Mouse (Mus musculus) midbrain, postnatal 0 days (tissue): Measurements from ENCODE around the gene Hist1h2be. TPM values are rescaled to one million over a fixed set of nuclear protein-coding genes. Genes with fewer than 3 reads are reported as not detected.
A peak's percentile ranks its signal among the peaks of the same experiment; 100 is the strongest.
"Not testable (repeated sequence)": the region's sequence is repeated elsewhere in the genome, so short reads cannot be mapped to it uniquely, and the experiment has no call there.

Experiments used
- ATAC-seq: fragments of 200-750 bp; cut with Nextera tagmentation; 2 replicates; pipeline ENCODE4 v1.8.0; 2017; ENCODE audit warnings: moderate number of reproducible peaks, mild to moderate bottlenecking, moderate TSS enrichment, moderate library complexity; ENCODE audit not compliant: low FRiP score
- DNase-seq: peaks from one replicate; pipeline ENCODE4 v3.0.0-alpha.2; 2015; ENCODE audit warnings: low spot score
- H3K27ac ChIP-seq: fragments of 300-500 bp; sonication (generic); 2 replicates; pipeline ENCODE4 v1.5.1; 2014; ENCODE audit warnings: low read depth, mild to moderate bottlenecking, low read length, mixed read lengths
- H3K27me3 ChIP-seq: fragments of 300-500 bp; sonication (generic); 2 replicates; pipeline ENCODE4 v1.6.1; 2014; ENCODE audit warnings: low read length, control low read depth, mixed read lengths; ENCODE audit not compliant: insufficient read depth
- H3K36me3 ChIP-seq: fragments of 300-500 bp; sonication (generic); 2 replicates; pipeline ENCODE4 v1.6.1; 2014; ENCODE audit warnings: low read length, control low read depth, mixed read lengths; ENCODE audit not compliant: insufficient read depth
- H3K4me1 ChIP-seq: fragments of 300-500 bp; sonication (generic); 2 replicates; pipeline ENCODE4 v1.6.1; 2014; ENCODE audit warnings: mild to moderate bottlenecking, control low read depth, antibody characterized with exemption, low read length, mixed read lengths; ENCODE audit not compliant: insufficient read depth
- H3K4me2 ChIP-seq: fragments of 300-500 bp; sonication (generic); 2 replicates; pipeline ENCODE4 v1.6.1; 2014; ENCODE audit warnings: low read depth, mild to moderate bottlenecking, low read length, mixed read lengths; ENCODE audit not compliant: poor library complexity, severe bottlenecking
- H3K4me3 ChIP-seq: fragments of 300-500 bp; sonication (generic); 2 replicates; pipeline ENCODE4 v1.5.1; 2014; ENCODE audit warnings: low read depth, mild to moderate bottlenecking, low read length, moderate library complexity
- H3K9ac ChIP-seq: fragments of 300-500 bp; sonication (generic); replicated peaks from 2 replicates; pipeline ENCODE4 v1.6.1; 2014; ENCODE audit warnings: mild to moderate bottlenecking, low read length, moderate library complexity, mixed read lengths; ENCODE audit not compliant: poor library complexity, severe bottlenecking
- H3K9me3 ChIP-seq: fragments of 300-500 bp; sonication (generic); 2 replicates; pipeline ENCODE4 v1.6.1; 2016; ENCODE audit warnings: low read length, control low read depth
- CTCF ChIP-seq: IDR thresholded peaks from 2 replicates; pipeline ENCODE4 v1.5.1; 2016; ENCODE audit warnings: antibody characterized with exemption, mild to moderate bottlenecking
- WGBS: fragments of 180-500 bp; shearing (Covaris S2); extraction: QIAGEN DNeasy Blood & Tissue Kit; methylation state at CpG from one replicate; pipeline ENCODE4 v1.1.7; 2014; 5-methylcytosine and 5-hydroxymethylcytosine counted together
- polyA plus RNA-seq: library from polyadenylated mRNA; unstranded; fragments of >200 nt; fragmentation: Nextera tagmentation; extraction: Ambion mirVana; gene quantifications from 2 replicates; pipeline ENCODE4 v1.2.1, GENCODE M21; 2015
- total RNA-seq: library from RNA; depleted of rRNA; stranded (reverse); fragments of >200 nt; gene quantifications from 2 replicates; pipeline ENCODE4 v1.2.3, GENCODE M21; 2014

Hist1h2be gene
- total and polyA plus RNA-seq, 2 experiments from 2014 or later = 0.33 to 75.1 TPM

GRCm38 (mm10) chr13:23593051-23593770 is 27.7 kb downstream of the Hist1h2be start:
- Histone ChIP-seq H3K27me3 (no peaks in the 10 kb centered on the region), H3K9me3 (no peaks in the 10 kb centered on the region), H3K4me1 (no peaks in the 10 kb centered on the region), H3K4me3 (no peak overlapping the region), H3K27ac (no peak overlapping the region), H3K36me3 (no peaks in the 10 kb centered on the region), H3K9ac (no peak overlapping the region), H3K4me2 (no peak overlapping the region)
- no peak for TF ChIP-seq CTCF
- DNase-seq = no peak
- 89% methylated on average over 5 of the region's 5 CpGs for WGBS
- no peak for ATAC-seq

- Histone ChIP-seq H3K9ac (no peak overlapping the region), H3K36me3 (no peaks in the 10 kb centered on the region), H3K27me3 (no peaks in the 10 kb centered on the region), H3K9me3 (no peaks in the 10 kb centered on the region), H3K27ac (no peak overlapping the region), H3K4me2 (no peak overlapping the region), H3K4me3 (no peak overlapping the region), H3K4me1 (no peaks in the 10 kb centered on the region)
- TF ChIP-seq CTCF = no peak
- DNase-seq (no peak), ATAC-seq (no peak)
- 88% methylated on average over 7 of the region's 7 CpGs for WGBS
These were observed 28.3 kb downstream of the Hist1h2be start for GRCm38 (mm10) chr13:23592614-23593013.

GRCm38 (mm10) chr13:23591886-23592285 is 29.0 kb downstream of the Hist1h2be start:
- 94% methylated on average over 7 of the region's 7 CpGs for WGBS

GRCm38 (mm10) chr13:23591206-23591605 is 29.7 kb downstream of the Hist1h2be start:
- H3K27me3 ChIP-seq = no peaks in the 10 kb centered on the region
- no peak for ATAC-seq
- no peak overlapping the region for H3K9ac ChIP-seq
- WGBS = 93% methylated on average over 7 of the region's 7 CpGs
- DNase-seq = no peak
- no peaks in the 10 kb centered on the region for H3K4me1 ChIP-seq
- H3K27ac ChIP-seq = no peak overlapping the region
- H3K36me3 ChIP-seq = no peaks in the 10 kb centered on the region
- TF ChIP-seq CTCF = no peak
- no peaks in the 10 kb centered on the region for H3K9me3 ChIP-seq
- no peak overlapping the region for H3K4me3 ChIP-seq
- H3K4me2 ChIP-seq = no peak overlapping the region

More at GRCm38 (mm10) chr13:23591886-23592285, 29.0 kb downstream of the Hist1h2be start:
- ATAC-seq, H3K4me3 ChIP-seq, H3K4me1 ChIP-seq, H3K4me2 ChIP-seq, H3K36me3 ChIP-seq, H3K9me3 ChIP-seq, DNase-seq, H3K27me3 ChIP-seq, H3K27ac ChIP-seq, H3K9ac ChIP-seq: not testable (repeated sequence)

GRCm38 (mm10) chr13:23586940-23587225 is 34.0 kb downstream of the Hist1h2be start:
- peaks cover 1% of the 10 kb centered on the region; the same call in 1 of the 2 replicates for H3K4me1 ChIP-seq
- no peaks in the 10 kb centered on the region for H3K9me3 ChIP-seq
- H3K4me2 ChIP-seq = peak overlapping the region; percentile 85
- no peak overlapping the region; the same call in 1 of the 2 replicates for H3K9ac ChIP-seq
- H3K36me3 ChIP-seq = no peaks in the 10 kb centered on the region
- ATAC-seq = no peak
- H3K4me3 ChIP-seq = peak overlapping the region; percentile 47
- 3% methylated on average over 1 of the region's 1 CpGs for WGBS
- DNase-seq = no peak
- no peaks in the 10 kb centered on the region for H3K27me3 ChIP-seq
- no peak overlapping the region for H3K27ac ChIP-seq
- TF ChIP-seq CTCF = no peak

GRCm38 (mm10) chr13:23586099-23586939 is 34.6 kb downstream of the Hist1h2be start:
- Histone ChIP-seq H3K36me3 (no peaks in the 10 kb centered on the region), H3K4me3 (peak overlapping the region; percentile 47), H3K9ac (peak overlapping the region; percentile 19; the same call in 1 of the 2 replicates), H3K4me1 (peaks cover 3% of the 10 kb centered on the region; the same call in 1 of the 2 replicates), H3K27ac (peak overlapping the region; percentile 63), H3K9me3 (no peaks in the 10 kb centered on the region), H3K27me3 (no peaks in the 10 kb centered on the region), H3K4me2 (peak overlapping the region; percentile 85)
- ATAC-seq = no peak
- 1% methylated on average over 22 of the region's 22 CpGs for WGBS
- DNase-seq = no peak
- no peak for TF ChIP-seq CTCF

GRCm38 (mm10) chr13:23585442-23586098 is 35.4 kb downstream of the Hist1h2be start:
- ATAC-seq (peak; percentile 89), DNase-seq (peak; percentile 94)
- Histone ChIP-seq H3K4me2 (peak overlapping the region; percentile 85), H3K9ac (peak overlapping the region; percentile 64), H3K27ac (peak overlapping the region; percentile 79), H3K4me3 (peak overlapping the region; percentile 47)
- under 1% methylated on average over 17 of the region's 36 CpGs for WGBS
- H3K4me1 ChIP-seq, H3K9me3 ChIP-seq, H3K36me3 ChIP-seq, H3K27me3 ChIP-seq: not testable (repeated sequence)
